Mouse (Mus musculus) ES-E14 (cell line): ENCODE data around the gene Nudt7.

Source experiments
- HCFC1 ChIP-seq: IDR thresholded peaks from 2 replicates; pipeline ENCODE4 v1.6.1; 2012; ENCODE audit warnings: low read length, inconsistent platforms, borderline replicate concordance; ENCODE audit not compliant: insufficient read depth
- MAFK ChIP-seq: IDR thresholded peaks from 2 replicates; pipeline ENCODE4 v1.6.1; 2014; ENCODE audit warnings: mild to moderate bottlenecking, low read depth, low read length, inconsistent platforms; ENCODE audit not compliant: insufficient read depth
- ZNF384 ChIP-seq: IDR thresholded peaks from 2 replicates; pipeline ENCODE4 v1.6.1; 2012; ENCODE audit warnings: low read depth, low read length, inconsistent platforms

- TF ChIP-seq ZNF384 (no peak), MAFK (no peak), HCFC1 (no peak)
These were observed 11.6 kb upstream of the Nudt7 start for GRCm38 (mm10) chr8:114121781-114122180.
